Mouse (Mus musculus) embryonic fibroblast, embryonic 13.5 days (primary cell): ENCODE measurements around the gene Acad12. TPM values are rescaled to one million over a fixed set of nuclear protein-coding genes. Genes with fewer than 3 reads are reported as not detected.
A peak's percentile ranks its signal among the peaks of the same experiment; 100 is the strongest.
"Not testable (repeated sequence)": the region's sequence is repeated elsewhere in the genome, so short reads cannot be mapped to it uniquely, and the experiment has no call there.

Experiments used
- H3K27ac ChIP-seq: 2 replicates; pipeline ENCODE4 v1.5.1; 2012; ENCODE audit warnings: low read length, control low read depth, inconsistent platforms; ENCODE audit not compliant: insufficient read depth
- H3K4me1 ChIP-seq: 2 replicates; pipeline ENCODE4 v1.6.1; 2011; ENCODE audit warnings: low read length; ENCODE audit not compliant: control insufficient read depth, insufficient read depth
- H3K4me3 ChIP-seq: 2 replicates; pipeline ENCODE4 v1.5.1; 2011; ENCODE audit warnings: mild to moderate bottlenecking, control low read depth, low read length; ENCODE audit not compliant: insufficient read depth
- CTCF ChIP-seq: IDR thresholded peaks from 2 replicates; pipeline ENCODE4 v1.5.1; 2011; ENCODE audit warnings: mild to moderate bottlenecking, control low read depth, low read length, moderate library complexity, borderline replicate concordance; ENCODE audit not compliant: insufficient read depth
- POLR2A ChIP-seq: IDR thresholded peaks from 2 replicates; pipeline ENCODE4 v1.6.1; 2011; ENCODE audit warnings: low read depth, mild to moderate bottlenecking, control low read depth, low read length, moderate library complexity
- polyA plus RNA-seq: library from polyadenylated mRNA; stranded (reverse); fragments of >200 nt; gene quantifications from 2 replicates; pipeline ENCODE4 v1.2.4, GENCODE M21; 2011; ENCODE audit warnings: low read depth; ENCODE audit not compliant: missing spikeins, insufficient read length

Gene Acad12
- polyA plus RNA-seq, result 3.1 and 3.8 TPM in 2 replicates

DNA sequence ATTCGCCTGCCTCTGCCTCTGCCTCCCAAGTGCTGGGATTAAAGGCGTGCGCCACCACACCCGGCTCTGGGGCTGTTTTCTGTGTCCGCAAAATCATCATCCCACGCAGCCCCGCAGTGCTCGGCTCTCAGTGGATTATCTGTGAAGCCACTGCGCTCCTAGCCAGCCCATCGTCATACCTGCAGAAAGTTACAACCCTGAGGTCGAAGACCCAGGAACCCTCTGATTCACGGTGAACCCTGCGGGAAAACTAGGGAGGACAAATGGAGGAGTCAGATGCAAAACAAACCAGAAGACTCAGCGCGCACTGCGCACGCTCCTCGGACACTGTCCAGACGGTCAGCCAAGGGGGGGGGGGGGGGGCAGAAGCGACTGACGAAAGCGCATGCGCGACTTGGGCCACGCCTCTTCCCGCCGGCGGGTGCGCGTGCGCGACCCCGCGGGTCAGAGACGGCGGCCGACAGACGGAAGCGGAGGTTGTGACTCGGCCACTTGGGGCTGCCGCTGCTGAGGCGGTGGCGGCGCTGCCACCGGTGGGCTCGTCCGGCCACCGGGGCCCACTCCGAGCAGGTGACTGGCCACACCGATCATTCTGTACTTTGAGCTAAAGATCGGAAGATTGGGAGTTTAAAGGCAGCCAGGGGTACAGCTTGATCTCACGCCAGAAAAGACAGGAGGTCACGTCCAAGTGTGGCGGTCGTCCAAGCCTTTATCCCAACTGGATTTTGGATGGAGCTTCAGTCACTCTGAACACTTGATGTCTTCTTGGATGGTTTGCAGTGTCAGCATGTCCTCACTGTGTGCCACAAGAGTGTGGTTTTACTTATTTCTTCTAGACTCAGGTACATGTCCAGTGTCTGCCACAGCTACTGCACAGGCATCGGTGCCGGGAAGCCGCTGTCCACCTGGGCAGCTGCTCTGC, at the start of gene Acad12:
TSS of gene Acad12 (minus strand) at position 347 of the 922 bp plus-strand sequence.
- peak within 1 kb of the TSS; percentile 63 for H3K27ac ChIP-seq
- TF ChIP-seq POLR2A (peak; percentile 96), CTCF (no peak)
- peak within 1 kb of the TSS; percentile 92 for H3K4me3 ChIP-seq
- 0 out of 2 replicates have a peak, but pooled peaks cover 3% of the 10 kb centered on the region for H3K4me1 ChIP-seq

DNA sequence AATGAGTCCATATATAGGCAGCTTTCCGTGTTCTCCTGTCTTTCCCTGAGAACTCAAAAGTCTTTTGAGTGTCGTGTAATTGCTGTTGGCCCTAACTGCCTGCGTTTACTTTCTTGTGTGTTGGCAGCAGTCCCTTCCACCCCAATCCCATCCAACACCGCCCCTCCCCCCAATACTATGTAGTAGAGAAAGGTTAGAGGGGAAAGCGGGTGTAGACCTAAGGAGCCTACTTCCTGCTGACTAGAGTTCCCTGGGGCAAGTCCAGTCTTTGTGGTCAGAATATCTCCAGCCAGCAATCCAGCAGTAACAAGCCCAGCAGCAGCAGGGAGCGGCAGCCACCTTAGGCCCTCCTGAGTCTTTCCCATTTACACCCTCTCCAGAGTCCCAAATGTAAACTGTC, 49.7 kb upstream of the Acad12 start:
- no peaks in the 10 kb centered on the region for H3K4me1 ChIP-seq
- TF ChIP-seq CTCF, result no peak
- no peak for TF ChIP-seq POLR2A
- no peak overlapping the region for H3K27ac ChIP-seq
- H3K4me3 ChIP-seq, result no peak overlapping the region

DNA sequence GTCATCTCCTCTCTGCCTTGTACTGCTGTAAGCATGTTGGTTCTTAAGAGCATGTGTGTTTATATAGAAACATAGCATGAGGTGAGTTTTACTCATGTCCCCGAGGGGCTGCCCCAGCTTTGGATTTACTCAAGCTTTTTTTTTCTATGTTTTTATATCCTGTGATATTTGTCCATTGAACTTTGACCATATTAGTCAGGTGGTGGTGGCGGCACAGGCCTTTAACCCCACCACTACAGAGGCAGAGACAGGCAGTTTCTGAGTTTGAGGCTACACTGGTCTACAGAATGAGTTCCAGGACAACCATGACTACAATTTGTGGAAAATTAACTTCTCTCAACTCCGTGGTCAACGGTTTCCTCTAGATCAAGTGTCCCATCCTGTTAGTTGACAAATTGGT, 48.3 kb upstream of the Acad12 start:
- no peak overlapping the region for H3K27ac ChIP-seq
- TF ChIP-seq POLR2A (no peak), CTCF (no peak)
- H3K4me3 ChIP-seq, result no peak overlapping the region
- H3K4me1 ChIP-seq, result no peaks in the 10 kb centered on the region

DNA sequence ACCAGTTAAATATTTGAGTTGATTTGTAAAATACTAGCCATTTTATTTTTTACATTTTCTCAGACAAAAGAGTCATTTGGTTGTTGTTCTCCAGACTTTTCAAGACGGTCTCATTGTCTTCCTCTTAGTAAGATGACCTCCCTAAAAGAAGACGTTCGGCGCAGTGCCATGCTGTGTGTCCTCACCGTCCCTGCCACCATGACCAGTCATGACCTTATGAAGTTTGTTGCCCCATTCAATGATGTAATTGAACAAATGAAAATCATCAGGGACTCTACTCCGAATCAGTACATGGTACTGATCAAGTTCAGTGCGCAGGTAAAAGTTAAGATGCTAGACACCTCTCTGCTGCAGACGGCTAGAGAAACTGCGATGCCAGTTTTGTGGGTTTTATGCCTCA, 46.2 kb upstream of the Acad12 start:
- H3K27ac ChIP-seq, result no peak overlapping the region
- no peak for TF ChIP-seq CTCF
- TF ChIP-seq POLR2A, result no peak
- H3K4me1 ChIP-seq, result no peaks in the 10 kb centered on the region
- no peak overlapping the region for H3K4me3 ChIP-seq

- Histone ChIP-seq H3K27ac (no peak overlapping the region), H3K4me3 (no peak overlapping the region), H3K4me1 (no peaks in the 10 kb centered on the region; the same call in 1 of the 2 replicates)
- TF ChIP-seq CTCF (no peak), POLR2A (no peak)
Observed at GRCm38 (mm10) chr5:121664078-121664477, 45.3 kb upstream of the Acad12 start.

- Histone ChIP-seq H3K27ac (no peak overlapping the region), H3K4me3 (no peak overlapping the region), H3K4me1 (no peaks in the 10 kb centered on the region; the same call in 1 of the 2 replicates)
- TF ChIP-seq CTCF (no peak), POLR2A (no peak)
Observed at GRCm38 (mm10) chr5:121663456-121663855, 44.7 kb upstream of the Acad12 start.

DNA sequence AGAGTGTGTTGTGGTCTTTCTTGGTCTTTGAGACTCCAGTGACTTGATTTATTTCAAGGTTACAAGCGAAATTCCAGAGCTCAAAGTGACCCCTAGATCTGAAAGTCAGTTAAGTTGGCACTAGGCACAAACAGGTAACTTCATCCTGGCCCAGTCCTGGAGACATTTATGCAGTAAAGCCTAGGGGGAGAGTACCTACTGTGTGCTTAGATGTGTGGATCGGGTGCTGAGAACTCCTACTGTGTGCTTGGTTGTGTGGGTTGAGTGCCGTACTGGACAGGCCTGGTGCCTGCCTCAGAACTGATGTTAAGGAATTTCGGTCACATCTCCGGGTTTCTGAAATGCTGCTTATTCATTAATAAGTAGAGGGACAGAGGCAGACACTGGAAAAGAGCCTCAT, 42.8 kb upstream of the Acad12 start:
- Histone ChIP-seq H3K27ac (no peak overlapping the region), H3K4me3 (peak overlapping the region; percentile 62), H3K4me1 (no peaks in the 10 kb centered on the region; the same call in 1 of the 2 replicates)
- TF ChIP-seq POLR2A (no peak), CTCF (no peak)

DNA sequence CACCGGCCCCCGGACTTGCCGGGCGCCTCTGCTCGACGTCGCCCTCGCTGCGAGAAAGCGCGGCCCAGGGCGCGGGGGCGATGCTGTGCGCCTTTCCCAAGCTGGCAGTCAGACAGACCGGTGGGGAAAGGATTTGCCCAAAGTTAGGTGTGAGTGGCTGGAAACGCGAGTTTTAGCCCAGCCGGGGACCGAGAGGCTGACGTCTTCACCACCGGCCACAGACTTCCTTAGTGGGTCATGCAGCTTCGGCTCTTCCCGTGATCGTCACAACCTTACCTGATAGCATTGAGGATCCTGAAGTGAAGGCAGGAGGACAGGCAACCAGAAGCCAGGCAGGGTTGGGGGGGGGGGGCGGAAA, 42.1 kb upstream of the Acad12 start:
- no peak overlapping the region for H3K27ac ChIP-seq
- TF ChIP-seq CTCF (no peak), POLR2A (no peak)
- H3K4me1 ChIP-seq, result no peaks in the 10 kb centered on the region; the same call in 1 of the 2 replicates
- H3K4me3 ChIP-seq, result peak overlapping the region; percentile 62

DNA sequence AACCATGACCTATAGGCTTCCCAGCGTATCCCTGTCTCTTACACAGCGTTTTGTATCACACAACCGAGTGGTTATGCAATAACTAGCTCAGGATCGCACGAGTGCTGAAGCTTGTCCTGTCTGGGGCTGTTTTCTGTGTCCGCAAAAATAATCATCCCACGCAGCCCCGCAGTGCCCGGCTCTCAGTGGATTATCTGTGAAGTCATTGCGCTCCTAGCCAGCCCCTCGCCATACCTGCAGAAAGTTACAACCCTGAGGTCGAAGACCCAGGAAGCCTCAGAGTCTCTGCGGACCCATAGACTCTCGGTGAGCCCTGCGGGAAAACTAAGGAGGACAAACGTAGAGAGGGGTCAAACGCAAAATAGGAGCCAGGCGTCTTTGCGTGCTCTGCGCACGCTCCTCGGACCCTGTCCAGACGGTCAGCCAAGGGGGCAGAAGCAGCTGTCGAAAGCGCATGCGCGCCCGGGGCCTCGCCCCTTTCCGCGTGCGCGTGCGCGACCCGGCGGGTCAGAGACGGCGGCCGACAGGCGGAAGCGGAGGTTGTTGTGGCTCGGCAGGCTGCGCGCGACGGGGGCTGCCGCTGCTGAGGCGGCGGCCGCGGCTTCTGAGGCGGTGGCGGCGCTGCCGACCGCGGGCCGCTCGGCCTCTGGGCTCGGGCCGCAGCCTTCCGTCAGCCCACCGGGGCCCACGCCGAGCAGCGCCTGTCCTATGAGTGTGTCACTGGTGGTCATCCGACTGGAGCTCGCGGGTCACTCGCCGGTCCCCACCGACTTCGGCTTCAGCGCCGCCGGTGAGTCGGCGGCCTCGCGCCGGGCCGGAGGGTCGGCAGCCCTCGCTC, 41.5 kb upstream of the Acad12 start, which contains the start of the genes Acad10 and Brap:
TSS of gene Acad10 (minus strand) at position 456 of the 838 bp plus-strand sequence.
TSS of gene Brap (plus strand) at position 505 of the 838 bp plus-strand sequence.
- Histone ChIP-seq H3K27ac (no peak within 1 kb of the TSS), H3K4me1 (no peaks in the 10 kb centered on the region; the same call in 1 of the 2 replicates), H3K4me3 (peak within 1 kb of the TSS; percentile 95)
- TF ChIP-seq CTCF (no peak), POLR2A (peak; percentile 92)

GRCm38 (mm10) chr5:121657656-121658055, 38.9 kb upstream of the Acad12 start:
- not testable (repeated sequence) for H3K4me1 ChIP-seq, H3K4me3 ChIP-seq, H3K27ac ChIP-seq

DNA sequence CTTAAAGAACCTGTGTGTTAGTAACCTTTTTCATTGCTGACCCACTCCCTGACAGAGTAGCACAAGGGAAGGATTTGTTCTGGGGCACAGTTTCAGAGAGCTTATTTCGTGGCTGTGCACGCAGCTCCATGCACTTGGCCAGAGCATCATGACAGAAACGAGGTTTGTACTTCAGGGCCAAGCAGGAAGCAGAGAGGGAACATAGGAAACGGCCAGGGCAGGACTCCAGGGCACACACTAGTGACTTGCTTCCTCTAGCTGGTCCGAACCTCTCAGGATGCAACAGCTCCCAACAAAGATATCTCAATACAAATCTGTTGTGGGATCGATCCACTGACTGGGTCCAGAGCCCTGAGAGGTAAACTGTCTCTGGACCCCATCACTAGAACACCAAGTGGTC, 38.1 kb upstream of the Acad12 start:
- not testable (repeated sequence) for H3K27ac ChIP-seq, H3K4me1 ChIP-seq, H3K4me3 ChIP-seq
